Mouse (Mus musculus) kidney, postnatal 25 days (tissue): ENCODE data around the gene Zyg11a.
"Not testable (repeated sequence)": the region's sequence is repeated elsewhere in the genome, so short reads cannot be mapped to it uniquely, and the experiment has no call there.

Experiments used
- DNase-seq, 2 experiments: peaks; one replicate each; pipeline ENCODE4 v3.0.0; 2021; ENCODE audit warnings: mixed read lengths in 2 of 2

The Zyg11a gene

DNA sequence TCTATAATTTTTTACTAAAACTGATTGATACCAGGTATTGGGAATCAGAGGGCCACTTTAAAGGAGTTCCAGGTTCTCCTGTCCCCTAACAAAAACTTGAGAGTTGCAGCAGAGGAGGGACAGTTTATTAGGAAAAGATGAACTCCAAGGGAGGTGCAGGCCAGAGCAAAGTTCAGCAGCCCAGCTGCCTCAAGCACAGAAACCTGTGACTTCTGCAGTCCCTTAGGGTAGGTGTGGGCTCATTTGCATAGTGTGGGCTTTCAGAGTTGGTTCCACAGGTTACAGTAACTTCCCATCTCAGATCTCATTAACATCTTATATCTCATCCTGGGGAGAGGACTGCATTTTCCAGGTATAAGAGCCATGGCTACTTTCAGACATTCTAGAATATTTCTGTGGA, 74.1 kb downstream of the Zyg11a start:
- peak; percentile 62 to 85 for DNase-seq

DNA sequence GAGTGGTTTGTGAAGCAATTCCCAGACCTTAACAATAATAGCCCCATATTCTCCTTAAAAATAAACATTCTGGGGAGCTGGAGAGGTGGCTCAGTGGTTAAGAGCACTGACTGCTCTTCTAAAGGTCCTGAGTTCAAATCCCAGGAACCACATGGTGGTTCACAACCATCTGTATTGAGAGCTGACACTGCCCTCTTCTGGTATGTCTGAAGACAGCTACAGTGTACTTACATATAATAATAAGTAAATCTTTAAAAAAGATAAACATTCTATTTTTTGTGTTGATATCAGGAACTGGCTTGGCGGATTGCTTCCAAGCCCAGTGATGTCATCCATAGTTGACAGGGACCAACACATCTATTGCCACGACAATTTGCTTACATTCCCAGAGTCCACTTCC, 74.7 kb downstream of the Zyg11a start:
- DNase-seq = not testable (repeated sequence)

DNA sequence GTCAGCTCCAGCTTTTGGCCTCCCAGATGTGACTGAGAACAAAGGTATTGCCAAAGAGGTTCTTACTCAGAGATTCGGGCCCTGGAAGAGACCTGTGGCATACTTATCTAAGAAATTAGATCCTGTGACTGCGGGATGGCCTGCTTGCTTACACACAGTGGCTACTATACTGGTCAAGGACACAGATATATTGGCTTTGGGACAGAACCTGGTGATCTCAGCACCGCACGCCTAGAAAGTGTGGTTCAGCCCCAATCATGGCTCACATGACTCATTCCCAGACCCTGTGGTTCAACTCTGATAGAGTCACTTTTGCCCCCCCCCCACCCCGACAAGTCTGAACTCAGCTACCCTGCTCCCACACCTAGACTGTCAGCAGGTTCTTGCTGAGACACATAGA, 80.9 kb downstream of the Zyg11a start:
- DNase-seq = no peak
